In the genomic region with DNA sequence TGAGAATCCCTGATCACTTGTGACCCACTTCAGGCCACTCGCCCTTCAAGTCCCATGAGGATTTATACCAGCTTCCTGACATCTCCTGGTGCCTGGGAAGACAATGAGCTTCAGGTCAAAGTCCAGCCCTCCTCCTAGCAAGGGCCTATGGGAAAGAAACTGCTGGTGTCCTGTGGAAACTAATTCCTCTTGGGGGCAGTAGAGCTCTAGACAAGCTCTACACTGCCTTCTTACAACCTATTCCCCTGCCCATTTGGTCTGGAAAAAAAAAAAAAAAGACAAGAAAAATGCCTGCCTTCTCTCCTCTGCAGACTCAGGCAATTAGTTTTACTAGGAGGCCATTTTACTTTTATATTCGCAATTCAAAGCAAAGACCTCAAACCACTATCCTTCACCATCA, we compare ENCODE assay signal across 9 mouse cellular contexts.
A peak's percentile ranks its signal among the peaks of the same experiment; 100 is the strongest.
DNase-seq lines count a peak whose midpoint lies in the region; ATAC-seq lines count a peak whose summit lies in the region.
"Had no signal": no experiment of that assay in that cellular context is flagged by ENCODE, and none has a peak within 500 bp of the region (broad histone marks: within the 10 kb centered on the region; RNA-seq: fewer than 3 reads in every experiment).

No protein-coding gene starts in this region.

- ATAC-seq in heart, embryonic 11.5 days (replicated peaks; ENCODE audit: insufficient number of reproducible peaks, low FRiP score, low TSS enrichment) = no peak
- no peak for ATAC-seq in forebrain, embryonic 12.5 days (ENCODE audit: low FRiP score)

- H3K4me1 ChIP-seq in heart, embryonic 11.5 days (ENCODE audit: control insufficient read depth, insufficient read depth, low read length) = no peaks in the 10 kb centered on the region
- H3K4me1 ChIP-seq in forebrain, embryonic 12.5 days = no peaks in the 10 kb centered on the region
- H3K4me1 ChIP-seq in forebrain, embryonic 10.5 days = no peaks in the 10 kb centered on the region

- H3K4me2 ChIP-seq in heart, embryonic 11.5 days = no peak overlapping the region
- no peak overlapping the region for H3K4me2 ChIP-seq in forebrain, embryonic 12.5 days

- WGBS in heart, embryonic 11.5 days (ENCODE audit: insufficient replicate concordance) = 58% methylated on average over 2 of the region's 2 CpGs
- 58% methylated on average over 2 of the region's 2 CpGs for WGBS in forebrain, embryonic 12.5 days
- 60% methylated on average over 2 of the region's 2 CpGs for WGBS in forebrain, embryonic 10.5 days

- no peak overlapping the region for H3K4me3 ChIP-seq in heart, embryonic 11.5 days (ENCODE audit: low read depth, low read length)
- H3K4me3 ChIP-seq in forebrain, embryonic 12.5 days (replicated peaks) = no peak overlapping the region
- no peak overlapping the region for H3K4me3 ChIP-seq in forebrain, embryonic 10.5 days
- H3K4me3 ChIP-seq: erythroblast, embryonic 14.5 days had no signal

- H3K9me3 ChIP-seq in heart, embryonic 11.5 days (replicated peaks; ENCODE audit: control insufficient read depth, low read length) = no peaks in the 10 kb centered on the region
- no peaks in the 10 kb centered on the region for H3K9me3 ChIP-seq in forebrain, embryonic 12.5 days
- H3K9me3 ChIP-seq in forebrain, embryonic 10.5 days = no peaks in the 10 kb centered on the region

- H3K27me3 ChIP-seq in heart, embryonic 11.5 days (ENCODE audit: control insufficient read depth, insufficient read depth, low read length) = no peaks in the 10 kb centered on the region
- no peaks in the 10 kb centered on the region for H3K27me3 ChIP-seq in forebrain, embryonic 12.5 days
- H3K27me3 ChIP-seq in forebrain, embryonic 10.5 days (ENCODE audit: poor library complexity, severe bottlenecking) = no peaks in the 10 kb centered on the region

- H3K27ac ChIP-seq in heart, embryonic 11.5 days (ENCODE audit: low read depth, low read length) = no peak overlapping the region
- no peak overlapping the region for H3K27ac ChIP-seq in forebrain, embryonic 12.5 days
- H3K27ac ChIP-seq in forebrain, embryonic 10.5 days = no peak overlapping the region

- peak; percentile 79 for DNase-seq in heart, postnatal 4 days
- peak; percentile 58 for DNase-seq in ovary, adult 18-20 months (ENCODE audit: low spot score)
- no peak for DNase-seq in ovary, postnatal 10 days (ENCODE audit: low spot score)
- peak; percentile 7 for DNase-seq in embryo, embryonic 11 days
- peak; percentile 2 for DNase-seq in telencephalon, adult 2 months (ENCODE audit: low read depth, low spot score)
- DNase-seq in forebrain, embryonic 10.5 days (ENCODE audit: extremely low spot score, low spot score) = no peak

- H3K36me3 ChIP-seq in heart, embryonic 11.5 days (ENCODE audit: control insufficient read depth, insufficient read depth, low read length) = no peaks in the 10 kb centered on the region
- H3K36me3 ChIP-seq in forebrain, embryonic 12.5 days (replicated peaks) = no peaks in the 10 kb centered on the region
- peaks cover 37% of the 10 kb centered on the region for H3K36me3 ChIP-seq in forebrain, embryonic 10.5 days (replicated peaks)

- H3K9ac ChIP-seq in heart, embryonic 11.5 days (ENCODE audit: low read depth, low read length) = no peak overlapping the region
- no peak overlapping the region for H3K9ac ChIP-seq in forebrain, embryonic 12.5 days

Comparison
In these comparisons a context has a peak if more than half of its experiments do, and no peak if none do; other contexts are left out.
1. DNase-seq: peak in heart, postnatal 4 days (single experiment), ovary, adult 18-20 months (single experiment), embryo, embryonic 11 days (single experiment) and telencephalon, adult 2 months (single experiment); none in ovary, postnatal 10 days (single experiment) and forebrain, embryonic 10.5 days (single experiment).